Mouse (Mus musculus) cerebellum, adult 11-12 months (tissue): Measurements from ENCODE around the gene Csf3.
A peak's percentile ranks its signal among the peaks of the same experiment; 100 is the strongest.

Source experiments
- DNase-seq: peaks from one replicate; pipeline ENCODE4 v3.0.0; 2022

Csf3 gene

GRCm38 (mm10) chr11:98750351-98751201, 49.5 kb downstream of the Csf3 start:
- DNase-seq = peak; percentile 84

GRCm38 (mm10) chr11:98751221-98751782, 50.2 kb downstream of the Csf3 start:
- peak; percentile 72 for DNase-seq

- DNase-seq = no peak
Observed at GRCm38 (mm10) chr11:98752562-98753140, 51.6 kb downstream of the Csf3 start.
